Mouse (Mus musculus) cortical plate, adult 2 months (tissue): ENCODE measurements around the gene Sez6l2. TPM values are rescaled to one million over a fixed set of nuclear protein-coding genes. Genes with fewer than 3 reads are reported as not detected.

ENCODE experiments used
- H3K27ac ChIP-seq: fragments of 200-500 bp; 2 replicates; pipeline ENCODE4 v1.5.1; 2012; ENCODE audit warnings: low read length, control low read depth, inconsistent platforms; ENCODE audit not compliant: insufficient read depth
- H3K4me1 ChIP-seq: fragments of 200-500 bp; 2 replicates; pipeline ENCODE4 v1.6.1; 2011; ENCODE audit warnings: low read length; ENCODE audit not compliant: control insufficient read depth, insufficient read depth
- H3K4me3 ChIP-seq: fragments of 200-500 bp; 2 replicates; pipeline ENCODE4 v1.5.1; 2011; ENCODE audit warnings: mild to moderate bottlenecking, low read length, control low read depth; ENCODE audit not compliant: insufficient read depth
- CTCF ChIP-seq: fragments of 200-500 bp; IDR thresholded peaks from 2 replicates; pipeline ENCODE4 v1.5.1; 2011; ENCODE audit warnings: mild to moderate bottlenecking, control low read depth, low read length; ENCODE audit not compliant: insufficient read depth; ENCODE audit errors: extremely low read depth
- POLR2A ChIP-seq: fragments of 200-500 bp; IDR thresholded peaks from 2 replicates; pipeline ENCODE4 v1.6.1; 2011; ENCODE audit warnings: mild to moderate bottlenecking, low read length, control low read depth; ENCODE audit not compliant: insufficient read depth; ENCODE audit errors: extremely low read depth
- polyA plus RNA-seq: library from polyadenylated mRNA; depleted of rRNA; stranded (reverse); fragments of >200 nt; gene quantifications from 2 replicates; pipeline ENCODE4 v1.2.3, GENCODE M21; 2012

Sez6l2 gene
- polyA plus RNA-seq, 1 experiment = 236 TPM

- 0 out of 2 replicates have a peak, but pooled peaks cover 1% of the 10 kb centered on the region for H3K4me1 ChIP-seq
- TF ChIP-seq POLR2A (no peak), CTCF (no peak)
- peak overlapping the region; percentile 48 for H3K27ac ChIP-seq
- H3K4me3 ChIP-seq = peak overlapping the region; percentile 93
These were observed 21.3 kb upstream of the Sez6l2 start for GRCm38 (mm10) chr7:126929046-126929445.

- H3K27ac ChIP-seq = no peak overlapping the region
- no peak overlapping the region for H3K4me3 ChIP-seq
- 0 out of 2 replicates have a peak, but pooled peaks cover 1% of the 10 kb centered on the region for H3K4me1 ChIP-seq
- TF ChIP-seq POLR2A (no peak), CTCF (no peak)
These were observed 17.7 kb upstream of the Sez6l2 start for GRCm38 (mm10) chr7:126932652-126933051.

- H3K4me1 ChIP-seq = no peaks in the 10 kb centered on the region
- no peak for TF ChIP-seq POLR2A
- no peak for TF ChIP-seq CTCF
- no peak overlapping the region for H3K4me3 ChIP-seq
These were observed 9.2 kb upstream of the Sez6l2 start for GRCm38 (mm10) chr7:126941171-126941570.

GRCm38 (mm10) chr7:126941801-126942200, 8.6 kb upstream of the Sez6l2 start:
- peak overlapping the region; percentile 19; the same call in 1 of the 2 replicates for H3K4me3 ChIP-seq
- no peaks in the 10 kb centered on the region for H3K4me1 ChIP-seq
- peak overlapping the region; percentile 80 for H3K27ac ChIP-seq
- no peak for TF ChIP-seq CTCF
- no peak for TF ChIP-seq POLR2A

More at GRCm38 (mm10) chr7:126941171-126941570, 9.2 kb upstream of the Sez6l2 start:
- peak overlapping the region; percentile 27 for H3K27ac ChIP-seq

- Histone ChIP-seq H3K4me3 (no peak overlapping the region), H3K4me1 (no peaks in the 10 kb centered on the region), H3K27ac (no peak overlapping the region)
- no peak for TF ChIP-seq POLR2A
- peak; percentile 52 for TF ChIP-seq CTCF
These were observed 3.8 kb upstream of the Sez6l2 start for GRCm38 (mm10) chr7:126946530-126946929.

GRCm38 (mm10) chr7:126948626-126949025, 1.7 kb upstream of the Sez6l2 start:
- no peak for TF ChIP-seq CTCF
- no peak for TF ChIP-seq POLR2A

GRCm38 (mm10) chr7:126949403-126949792, 965 bp upstream of the Sez6l2 start, which contains the start of gene Asphd1:
Gene Asphd1 (minus strand): TSS chr7:126949582.
- H3K27ac ChIP-seq = peak within 1 kb of the TSS; percentile 89
- TF ChIP-seq POLR2A (0 out of 2 replicates have a peak, but pooled peaks have one; percentile 31), CTCF (no peak)
- H3K4me1 ChIP-seq = peaks cover 2% of the 10 kb centered on the region
- peak within 1 kb of the TSS; percentile 66 for H3K4me3 ChIP-seq

More at GRCm38 (mm10) chr7:126948626-126949025, 1.7 kb upstream of the Sez6l2 start:
- Histone ChIP-seq H3K27ac (peak overlapping the region; percentile 89), H3K4me1 (peaks cover 2% of the 10 kb centered on the region), H3K4me3 (peak overlapping the region; percentile 66)

GRCm38 (mm10) chr7:126950647-126951615, 568 bp downstream of the Sez6l2 start:
- H3K4me1 ChIP-seq = peaks cover 2% of the 10 kb centered on the region

GRCm38 (mm10) chr7:126951741-126952140, 1.4 kb downstream of the Sez6l2 start:
- Histone ChIP-seq H3K4me1 (peaks cover 2% of the 10 kb centered on the region), H3K27ac (no peak overlapping the region; the same call in 1 of the 2 replicates)
- no peak for TF ChIP-seq CTCF
- TF ChIP-seq POLR2A = 0 out of 2 replicates have a peak, but pooled peaks have one; percentile 15

More at GRCm38 (mm10) chr7:126950647-126951615, 568 bp downstream of the Sez6l2 start:
- Histone ChIP-seq H3K4me3 (peak overlapping the region; percentile 66), H3K27ac (peak overlapping the region; percentile 56)
- TF ChIP-seq CTCF = no peak
- 0 out of 2 replicates have a peak, but pooled peaks have one; percentile 12 for TF ChIP-seq POLR2A

GRCm38 (mm10) chr7:126952646-126953045, 2.3 kb downstream of the Sez6l2 start:
- TF ChIP-seq CTCF = no peak
- TF ChIP-seq POLR2A = no peak
- H3K4me3 ChIP-seq = peak overlapping the region; percentile 66
- no peak overlapping the region for H3K27ac ChIP-seq
- peaks cover 2% of the 10 kb centered on the region for H3K4me1 ChIP-seq

More at GRCm38 (mm10) chr7:126951741-126952140, 1.4 kb downstream of the Sez6l2 start:
- peak overlapping the region; percentile 66 for H3K4me3 ChIP-seq
